Mouse (Mus musculus) liver, embryonic 13.5 days (tissue): ENCODE measurements around the gene Tomm5. TPM values are rescaled to one million over a fixed set of nuclear protein-coding genes. Genes with fewer than 3 reads are reported as not detected.
"Not testable (repeated sequence)": the region's sequence is repeated elsewhere in the genome, so short reads cannot be mapped to it uniquely, and the experiment has no call there.

Experiments
- ATAC-seq: fragments of 200-750 bp; cut with Nextera tagmentation; 2 replicates; pipeline ENCODE4 v1.8.0; 2017; ENCODE audit warnings: low read depth, mild to moderate bottlenecking, moderate number of reproducible peaks, moderate library complexity
- DNase-seq: peaks from one replicate; pipeline ENCODE4 v3.0.0; 2022
- H3K27ac ChIP-seq: fragments of 300-500 bp; sonication (generic); 2 replicates; pipeline ENCODE4 v1.5.1; 2015; ENCODE audit warnings: moderate library complexity, mild to moderate bottlenecking, inconsistent platforms
- H3K27me3 ChIP-seq: fragments of 300-500 bp; sonication (generic); 2 replicates; pipeline ENCODE4 v1.6.1; 2015; ENCODE audit warnings: mild to moderate bottlenecking, inconsistent platforms
- H3K36me3 ChIP-seq: fragments of 300-500 bp; sonication (generic); 2 replicates; pipeline ENCODE4 v1.6.1; 2015; ENCODE audit warnings: mild to moderate bottlenecking, inconsistent platforms
- H3K4me1 ChIP-seq: fragments of 300-500 bp; sonication (generic); replicated peaks from 2 replicates; pipeline ENCODE4 v1.6.1; 2015; ENCODE audit warnings: inconsistent platforms
- H3K4me2 ChIP-seq: fragments of 300-500 bp; sonication (generic); 2 replicates; pipeline ENCODE4 v1.6.1; 2015; ENCODE audit warnings: inconsistent platforms, mild to moderate bottlenecking, moderate library complexity
- H3K4me3 ChIP-seq: fragments of 300-500 bp; sonication (generic); replicated peaks from 2 replicates; pipeline ENCODE4 v1.5.1; 2015; ENCODE audit warnings: mild to moderate bottlenecking, inconsistent platforms
- H3K9ac ChIP-seq: fragments of 300-500 bp; sonication (generic); 2 replicates; pipeline ENCODE4 v1.6.1; 2015; ENCODE audit warnings: mild to moderate bottlenecking, inconsistent platforms
- H3K9me3 ChIP-seq: fragments of 300-500 bp; sonication (generic); replicated peaks from 2 replicates; pipeline ENCODE4 v1.6.1; 2016; ENCODE audit warnings: inconsistent platforms
- WGBS: fragments of 180-500 bp; shearing (Covaris S2); methylation state at CpG from one replicate; pipeline ENCODE4 v1.1.7; 2015; ENCODE audit not compliant: insufficient replicate concordance; 5-methylcytosine and 5-hydroxymethylcytosine counted together
- polyA plus RNA-seq: library from polyadenylated mRNA; unstranded; fragments of >200 nt; fragmentation: Nextera tagmentation; extraction: Ambion mirVana; gene quantifications from 2 replicates; pipeline ENCODE4 v1.2.1, GENCODE M21; 2015

Tomm5 gene
- polyA plus RNA-seq, 1 experiment from 2014 or later: 263 TPM

GRCm38 (mm10) chr4:45066036-45066730 lies 41.7 kb downstream of the Tomm5 start:
- H3K27me3 ChIP-seq: no peaks in the 10 kb centered on the region
- peaks cover 42% of the 10 kb centered on the region for H3K4me1 ChIP-seq
- 39% methylated on average over 2 of the region's 2 CpGs for WGBS
- H3K4me3 ChIP-seq: no peak overlapping the region
- DNase-seq (no peak), ATAC-seq (no peak)
- H3K36me3 ChIP-seq: peaks cover 5% of the 10 kb centered on the region; the same call in 1 of the 2 replicates
- no peak overlapping the region for H3K27ac ChIP-seq
- H3K9me3 ChIP-seq: no peaks in the 10 kb centered on the region
- no peak overlapping the region for H3K4me2 ChIP-seq
- no peak overlapping the region for H3K9ac ChIP-seq

- ATAC-seq: no peak
- 72% methylated on average over 2 of the region's 2 CpGs for WGBS
- Histone ChIP-seq H3K27ac (no peak overlapping the region), H3K36me3 (peaks cover 5% of the 10 kb centered on the region; the same call in 1 of the 2 replicates), H3K4me2 (no peak overlapping the region), H3K4me3 (no peak overlapping the region), H3K9me3 (no peaks in the 10 kb centered on the region), H3K9ac (no peak overlapping the region), H3K4me1 (peaks cover 27% of the 10 kb centered on the region), H3K27me3 (no peaks in the 10 kb centered on the region)
- DNase-seq: no peak
Measured at GRCm38 (mm10) chr4:45064577-45064976, 43.3 kb downstream of the Tomm5 start.

GRCm38 (mm10) chr4:45063836-45064235 lies 44.1 kb downstream of the Tomm5 start:
- H3K4me1 ChIP-seq: peaks cover 20% of the 10 kb centered on the region
- H3K27ac ChIP-seq, ATAC-seq, H3K9me3 ChIP-seq, H3K36me3 ChIP-seq, DNase-seq, H3K4me3 ChIP-seq, H3K9ac ChIP-seq, H3K4me2 ChIP-seq, H3K27me3 ChIP-seq: not testable (repeated sequence)
- WGBS: 48% methylated on average over 1 of the region's 1 CpGs

- H3K4me2 ChIP-seq: no peak overlapping the region
- ATAC-seq (no peak), DNase-seq (no peak)
- no peaks in the 10 kb centered on the region for H3K9me3 ChIP-seq
- no peak overlapping the region for H3K27ac ChIP-seq
- H3K9ac ChIP-seq: no peak overlapping the region
- H3K4me1 ChIP-seq: no peaks in the 10 kb centered on the region
- H3K36me3 ChIP-seq: peaks cover 12% of the 10 kb centered on the region
- 70% methylated on average over 8 of the region's 8 CpGs for WGBS
- no peaks in the 10 kb centered on the region for H3K27me3 ChIP-seq
- no peak overlapping the region for H3K4me3 ChIP-seq
Measured at GRCm38 (mm10) chr4:45055451-45055850, 52.5 kb downstream of the Tomm5 start.

Other genes starting within 250 kb of the Tomm5 start
- 92.2 and 95.0 TPM in 2 replicates for gene Grhpr, start 126.7 kb downstream of the Tomm5 start, polyA plus RNA-seq
- 5.2 and 6.6 TPM in 2 replicates for gene Zbtb5, start 95.7 kb downstream of the Tomm5 start, polyA plus RNA-seq
- 30.3 and 36.7 TPM in 2 replicates for gene Polr1e, start 89.5 kb downstream of the Tomm5 start, polyA plus RNA-seq
- gene Fbxo10, start 23.5 kb downstream of the Tomm5 start, polyA plus RNA-seq: 3.9 and 4.5 TPM in 2 replicates
- 0.22 and 0.28 TPM in 2 replicates for gene Frmpd1, start 76.8 kb upstream of the Tomm5 start, polyA plus RNA-seq
- 6.0 and 7.3 TPM in 2 replicates for gene Trmt10b, start 189.0 kb upstream of the Tomm5 start, polyA plus RNA-seq
- gene Dcaf10, start 234.0 kb upstream of the Tomm5 start, polyA plus RNA-seq: 5.6 and 6.1 TPM in 2 replicates
- 80.1 and 96.0 TPM in 2 replicates for gene Exosc3, start 234.6 kb upstream of the Tomm5 start, polyA plus RNA-seq